Mouse (Mus musculus): Measurements from ENCODE around the gene Raet1d. TPM values are rescaled to one million over a fixed set of nuclear protein-coding genes. Genes with fewer than 3 reads are reported as not detected.

The Raet1d gene
- polyA plus RNA-seq (2017; shearing (Covaris generic)), result 0.50 TPM

GRCm38 (mm10) chr10:22360252-22360651 lies at the start of gene Raet1d:
Raet1d (plus strand) TSS chr10:22360552.

Other genes starting within 250 kb of the Raet1d start
- gene E030030I06Rik, start 211.3 kb upstream of the Raet1d start, polyA plus RNA-seq (2017; shearing (Covaris generic)), result 20.2 TPM
- gene Raet1e, start 202.0 kb upstream of the Raet1d start, polyA plus RNA-seq (2017; shearing (Covaris generic)), result 0.17 TPM
- gene H60b, start 202.0 kb upstream of the Raet1d start, polyA plus RNA-seq (2017; shearing (Covaris generic)), result 8.6 TPM

Measured in activated CD4-positive, CD25-positive, alpha-beta regulatory T cell, adult 9 weeks (primary cell).